In genomic region chr8:20643536-20643935, GRCm38 (mm10) we compare ENCODE assay signal across 18 mouse cellular contexts. TPM values are rescaled to one million over a fixed set of nuclear protein-coding genes. Genes with fewer than 3 reads are reported as not detected.
DNase-seq lines count a peak whose midpoint lies in the region; TF ChIP-seq lines count a peak whose summit lies in the region.
"Not testable (repeated sequence)": the region's sequence is repeated elsewhere in the genome, so short reads cannot be mapped to it uniquely, and the experiment has no call there.
"Had no signal": no experiment of that assay in that cellular context is flagged by ENCODE, and none has a peak within 500 bp of the region (broad histone marks: within the 10 kb centered on the region; RNA-seq: fewer than 3 reads in every experiment).

No protein-coding gene starts in this region.

- H3K27ac ChIP-seq in gastrocnemius, adult 2 months: not testable (repeated sequence)

- TF ChIP-seq CTCF in gastrocnemius, adult 2 months (IDR thresholded peaks at IDR 0.05): not testable (repeated sequence)

- H3K4me3 ChIP-seq in gastrocnemius, adult 2 months: not testable (repeated sequence)

- peak; percentile 3 for DNase-seq in adrenal gland, adult 2 months
- DNase-seq in gastrocnemius, adult 2 months: peak; percentile 11
- peak; percentile 4 for DNase-seq in heart, postnatal 4 days
- DNase-seq in left cerebral cortex, postnatal 10 days (ENCODE audit: extremely low spot score in 1 of 2, low spot score in 2 of 2): peak; percentile 0 to 10
- peak; percentile 1 for DNase-seq in ovary, postnatal 10 days (ENCODE audit: low spot score)
- DNase-seq in spleen, postnatal 36 days (ENCODE audit: low spot score in 2 of 2): peak; percentile 1 to 14
- peak; percentile 1 for DNase-seq in thymus, postnatal 25 days

- intact Hi-C loops in gastrocnemius, adult 2 months (cut with DNase I); left cerebral cortex, postnatal 10 days (cut with DNase I): not testable (repeated sequence)

RNA-seq across cellular contexts. Expression of gene Gm21119, which starts 28.8 kb away (rescaled TPM):
- total RNA-seq in adrenal gland, adult 2 months (2021): not detected
- not detected in 2 replicates for polyA plus RNA-seq in adrenal gland, adult 2 months (2012; rRNA removed)
- total RNA-seq in gastrocnemius, adult 2 months (2021): under 1 TPM; 0.33 to 0.51 TPM
- total RNA-seq in heart, postnatal 4 days (2021): 1 to 10 TPM; 1.3 to 1.5 TPM
- total RNA-seq in left cerebral cortex, postnatal 10 days (2021): 1 to 10 TPM in 1 of 2 experiments, under 1 TPM in 1; 0.79 to 1.1 TPM
- total RNA-seq: common myeloid progenitor, adult 5-6 weeks; megakaryocyte progenitor cell, adult 5-6 weeks had no signal
- polyA plus RNA-seq: activated CD4-positive, CD25-positive, alpha-beta regulatory T cell, adult 4 months; forebrain, embryonic 11.5 days; G1E; heart, postnatal 0 days; hindbrain, embryonic 12.5 days; liver, embryonic 13.5 days; midbrain, embryonic 12.5 days; neural tube, embryonic 11.5 days; stomach, postnatal 0 days had no signal
